Mouse (Mus musculus) kidney, postnatal 0 days (tissue): Measurements from ENCODE around the gene Stpg1. TPM values are rescaled to one million over a fixed set of nuclear protein-coding genes. Genes with fewer than 3 reads are reported as not detected.

ENCODE experiments used
- ATAC-seq: fragments of 200-750 bp; cut with Nextera tagmentation; replicated peaks from 2 replicates; pipeline ENCODE4 v1.8.0; 2017; ENCODE audit warnings: low read depth, moderate number of reproducible peaks, moderate TSS enrichment, moderate library complexity; ENCODE audit not compliant: low FRiP score
- DNase-seq: peaks from one replicate; pipeline ENCODE4 v3.0.0-alpha.2; 2016; ENCODE audit warnings: low spot score
- H3K27ac ChIP-seq: fragments of 300-500 bp; sonication (generic); 2 replicates; pipeline ENCODE4 v1.5.1; 2014; ENCODE audit warnings: mild to moderate bottlenecking
- H3K27me3 ChIP-seq: fragments of 300-500 bp; sonication (generic); 2 replicates; pipeline ENCODE4 v1.6.1; 2014; ENCODE audit warnings: low read length, mixed read lengths; ENCODE audit not compliant: insufficient read depth
- H3K36me3 ChIP-seq: fragments of 300-500 bp; sonication (generic); 2 replicates; pipeline ENCODE4 v1.6.1; 2014; ENCODE audit warnings: low read length, mixed read lengths; ENCODE audit not compliant: insufficient read depth
- H3K4me1 ChIP-seq: fragments of 300-500 bp; sonication (generic); replicated peaks from 2 replicates; pipeline ENCODE4 v1.6.1; 2014; ENCODE audit warnings: antibody characterized with exemption, low read length, mixed read lengths; ENCODE audit not compliant: insufficient read depth
- H3K4me2 ChIP-seq: fragments of 300-500 bp; sonication (generic); 2 replicates; pipeline ENCODE4 v1.6.1; 2014; ENCODE audit warnings: mild to moderate bottlenecking, low read length, moderate library complexity, mixed read lengths
- H3K4me3 ChIP-seq: fragments of 300-500 bp; sonication (generic); replicated peaks from 2 replicates; pipeline ENCODE4 v1.5.1; 2014; ENCODE audit warnings: low read depth, low read length
- H3K9ac ChIP-seq: fragments of 300-500 bp; sonication (generic); 2 replicates; pipeline ENCODE4 v1.6.1; 2014; ENCODE audit warnings: low read depth, low read length
- H3K9me3 ChIP-seq: fragments of 300-500 bp; sonication (generic); replicated peaks from 2 replicates; pipeline ENCODE4 v1.6.1; 2016; ENCODE audit warnings: low read length, inconsistent platforms, mixed read lengths
- CTCF ChIP-seq: IDR thresholded peaks from 2 replicates; pipeline ENCODE4 v1.5.1; 2016; ENCODE audit warnings: antibody characterized with exemption, low read depth, mild to moderate bottlenecking, moderate library complexity
- WGBS: fragments of 180-500 bp; shearing (Covaris S2); extraction: QIAGEN DNeasy Blood & Tissue Kit; methylation state at CpG from one replicate; pipeline ENCODE4 v1.1.7; 2014; 5-methylcytosine and 5-hydroxymethylcytosine counted together
- polyA plus RNA-seq: library from polyadenylated mRNA; unstranded; fragments of >200 nt; fragmentation: Nextera tagmentation; extraction: Ambion mirVana; gene quantifications from 2 replicates; pipeline ENCODE4 v1.2.1, GENCODE M21; 2015

Gene Stpg1
- polyA plus RNA-seq, 1 experiment from 2014 or later = 0.42 TPM

- Histone ChIP-seq H3K4me2 (peak overlapping the region; percentile 97), H3K27me3 (no peaks in the 10 kb centered on the region), H3K27ac (peak overlapping the region; percentile 85), H3K9me3 (no peaks in the 10 kb centered on the region), H3K4me3 (peak overlapping the region; percentile 64), H3K36me3 (0 out of 2 replicates have a peak, but pooled peaks cover 4% of the 10 kb centered on the region), H3K9ac (peak overlapping the region; percentile 62; the same call in 1 of the 2 replicates), H3K4me1 (no peaks in the 10 kb centered on the region)
- no peak for TF ChIP-seq CTCF
- 12% methylated on average over 9 of the region's 9 CpGs for WGBS
- DNase-seq (no peak), ATAC-seq (no peak)
Observed at GRCm38 (mm10) chr4:135495397-135495791, 804 bp downstream of the Stpg1 start.

DNA sequence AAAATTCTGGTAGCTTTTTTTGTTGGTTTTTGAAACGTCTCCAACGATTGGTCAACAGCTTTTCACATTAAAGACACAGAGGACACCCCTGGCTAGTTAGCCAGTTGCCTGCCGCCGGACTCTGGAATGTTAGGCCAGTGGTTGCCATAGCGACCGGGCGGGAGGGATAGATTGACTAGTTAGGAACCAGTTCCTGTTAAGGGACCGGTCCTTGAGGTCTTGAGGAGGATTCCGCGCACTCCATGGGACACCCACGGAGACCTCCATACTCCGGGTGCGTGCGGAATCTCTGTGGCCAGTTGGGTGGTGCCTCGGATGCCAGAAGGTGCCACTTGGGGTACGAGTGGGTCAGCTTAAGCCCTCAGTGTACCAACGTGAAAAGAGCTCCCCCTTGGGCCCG lies 1.2 kb downstream of the Stpg1 start:
- no peak for TF ChIP-seq CTCF
- 19% methylated on average over 18 of the region's 18 CpGs for WGBS
- H3K4me1 ChIP-seq = no peaks in the 10 kb centered on the region
- H3K9ac ChIP-seq = no peak overlapping the region
- H3K4me3 ChIP-seq = no peak overlapping the region; the same call in 1 of the 2 replicates
- ATAC-seq (peak; percentile 42; the same call in 1 of the 2 replicates), DNase-seq (peak; percentile 80)
- no peaks in the 10 kb centered on the region for H3K9me3 ChIP-seq
- H3K27ac ChIP-seq = no peak overlapping the region
- no peaks in the 10 kb centered on the region for H3K27me3 ChIP-seq
- H3K36me3 ChIP-seq = no peaks in the 10 kb centered on the region
- H3K4me2 ChIP-seq = peak overlapping the region; percentile 97

- no peak for TF ChIP-seq CTCF
- no peak overlapping the region for H3K9ac ChIP-seq
- no peaks in the 10 kb centered on the region for H3K36me3 ChIP-seq
- no peak for ATAC-seq
- no peak overlapping the region for H3K4me3 ChIP-seq
- H3K9me3 ChIP-seq = no peaks in the 10 kb centered on the region
- no peak for DNase-seq
- WGBS = 72% methylated on average over 6 of the region's 6 CpGs
- H3K4me2 ChIP-seq = no peak overlapping the region
- no peaks in the 10 kb centered on the region for H3K4me1 ChIP-seq
- H3K27me3 ChIP-seq = no peaks in the 10 kb centered on the region
- no peak overlapping the region for H3K27ac ChIP-seq
Observed at GRCm38 (mm10) chr4:135498136-135498535, 3.5 kb downstream of the Stpg1 start.

DNA sequence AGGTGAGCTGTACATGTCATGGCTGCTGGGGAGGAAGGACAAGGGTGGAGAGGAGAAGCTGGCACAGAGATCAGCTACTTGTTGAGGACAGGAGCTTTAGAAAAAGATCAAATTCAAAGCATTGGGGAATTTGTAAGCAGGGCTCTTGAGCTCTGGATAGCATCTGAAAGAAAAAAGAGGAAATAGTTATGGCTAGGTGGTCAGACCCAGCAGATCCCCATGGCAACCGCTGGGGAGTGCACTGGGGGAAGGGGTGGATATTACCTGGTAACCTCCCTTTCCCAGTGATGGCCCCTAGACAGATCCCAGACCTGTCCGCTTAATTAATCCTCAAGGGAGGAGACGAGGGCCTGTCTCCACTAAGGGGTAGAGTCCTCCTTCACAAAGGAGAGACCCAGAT lies 5.2 kb downstream of the Stpg1 start:
- ATAC-seq (no peak), DNase-seq (no peak)
- H3K4me3 ChIP-seq = no peak overlapping the region
- H3K27me3 ChIP-seq = no peaks in the 10 kb centered on the region
- H3K27ac ChIP-seq = no peak overlapping the region
- TF ChIP-seq CTCF = no peak
- WGBS = 73% methylated on average over 3 of the region's 3 CpGs
- no peaks in the 10 kb centered on the region for H3K36me3 ChIP-seq
- H3K9ac ChIP-seq = no peak overlapping the region
- no peaks in the 10 kb centered on the region for H3K4me1 ChIP-seq
- H3K4me2 ChIP-seq = no peak overlapping the region
- no peaks in the 10 kb centered on the region for H3K9me3 ChIP-seq

DNA sequence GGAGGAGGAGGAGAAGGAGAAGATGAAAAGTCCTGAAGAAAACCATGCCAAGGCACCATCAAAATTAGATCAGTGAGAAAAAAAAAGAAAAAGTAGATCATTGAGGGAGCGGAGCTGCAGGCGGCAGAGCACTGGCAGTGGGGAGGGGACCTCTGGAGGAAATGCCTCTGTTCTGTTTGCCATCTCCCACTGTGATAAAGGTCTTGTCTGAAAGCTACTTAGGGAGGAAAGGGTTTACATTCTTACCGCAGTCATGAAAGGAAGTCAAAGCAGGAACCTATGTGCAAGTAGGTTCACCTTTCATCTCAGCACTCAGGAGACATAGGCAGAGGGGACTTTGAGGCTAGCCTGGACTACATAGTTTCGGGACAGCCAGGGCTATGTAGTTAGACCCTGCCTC lies 7.0 kb downstream of the Stpg1 start:
- no peaks in the 10 kb centered on the region for H3K36me3 ChIP-seq
- no peak overlapping the region for H3K27ac ChIP-seq
- no peak for DNase-seq
- 80% methylated on average over 4 of the region's 4 CpGs for WGBS
- no peak overlapping the region for H3K4me3 ChIP-seq
- no peaks in the 10 kb centered on the region for H3K9me3 ChIP-seq
- no peak for TF ChIP-seq CTCF
- H3K9ac ChIP-seq = no peak overlapping the region
- no peaks in the 10 kb centered on the region for H3K27me3 ChIP-seq
- ATAC-seq = no peak
- H3K4me1 ChIP-seq = no peaks in the 10 kb centered on the region
- H3K4me2 ChIP-seq = no peak overlapping the region

GRCm38 (mm10) chr4:135505794-135506193 lies 11.2 kb downstream of the Stpg1 start:
- H3K27ac ChIP-seq = peak overlapping the region; percentile 43; the same call in 1 of the 2 replicates

More at GRCm38 (mm10) chr4:135505794-135506193, 11.2 kb downstream of the Stpg1 start:
- no peak overlapping the region for H3K9ac ChIP-seq
- H3K36me3 ChIP-seq = no peaks in the 10 kb centered on the region
- ATAC-seq (no peak; the same call in 1 of the 2 replicates), DNase-seq (no peak)
- H3K4me3 ChIP-seq = no peak overlapping the region
- WGBS = 66% methylated on average over 11 of the region's 11 CpGs
- H3K4me1 ChIP-seq = peaks cover 6% of the 10 kb centered on the region
- H3K9me3 ChIP-seq = no peaks in the 10 kb centered on the region
- TF ChIP-seq CTCF = no peak
- no peak overlapping the region for H3K4me2 ChIP-seq
- no peaks in the 10 kb centered on the region for H3K27me3 ChIP-seq
